Mouse (Mus musculus) heart, postnatal 0 days (tissue): ENCODE data around the gene Slc25a30.

Experiments
- CTCF ChIP-seq: IDR thresholded peaks from 2 replicates; pipeline ENCODE4 v1.5.1; 2016; ENCODE audit warnings: antibody characterized with exemption, control low read depth, low read depth
- EP300 ChIP-seq: IDR thresholded peaks from 2 replicates; pipeline ENCODE4 v1.6.1; 2016; ENCODE audit warnings: antibody characterized with exemption, low read depth

DNA sequence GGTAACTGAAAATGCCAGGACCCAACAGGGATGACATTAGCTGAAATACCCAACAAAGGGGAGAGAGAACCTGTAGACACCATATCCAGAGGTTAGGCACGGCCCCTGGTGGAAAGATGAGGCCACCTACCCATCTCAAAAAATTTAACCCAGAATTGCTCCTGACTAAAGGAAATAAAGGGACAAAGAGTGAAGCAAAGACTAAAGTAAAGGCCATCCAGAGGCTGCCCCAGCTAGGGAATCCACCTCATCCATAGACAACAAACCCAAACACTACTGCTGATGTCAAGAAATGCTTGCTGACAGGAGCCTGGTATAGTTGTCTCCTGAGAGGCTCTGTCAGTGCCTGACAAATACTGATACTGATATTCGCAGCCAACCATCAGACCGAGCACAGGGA, 75.1 kb downstream of the Slc25a30 start:
- TF ChIP-seq EP300 (no peak), CTCF (no peak)
